Mouse (Mus musculus): ENCODE data around the gene Ift52.

DNA sequence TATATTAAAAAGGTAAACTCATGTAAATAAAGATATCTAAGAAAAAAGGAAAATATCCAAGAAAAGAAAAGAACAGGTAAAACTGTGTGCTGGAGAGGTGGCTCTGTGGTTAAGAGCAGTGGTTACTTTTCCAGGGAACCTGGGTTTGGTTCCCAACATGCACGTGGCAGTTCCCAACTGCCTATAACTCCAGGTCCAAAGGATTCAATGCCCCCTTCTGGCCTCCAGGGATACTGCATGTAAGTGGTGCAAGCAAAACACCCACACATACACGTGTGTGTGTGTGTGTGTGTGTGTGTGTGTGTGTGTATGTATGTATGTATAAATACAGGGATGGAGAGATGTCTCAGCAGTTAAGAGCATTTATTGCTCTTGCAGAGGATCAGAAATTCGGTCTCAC lies 17.4 kb upstream of the Ift52 start:
- TF ChIP-seq POLR2A (IDR thresholded peaks at IDR 0.05; ENCODE audit: insufficient read length, low read depth) (no peak), TCF12 (IDR thresholded peaks at IDR 0.05; ENCODE audit: insufficient read depth, poor library complexity, severe bottlenecking) (no peak), E2F4 (IDR thresholded peaks at IDR 0.05; ENCODE audit: insufficient read depth) (no peak), MAX (IDR thresholded peaks at IDR 0.05; ENCODE audit: low read depth) (no peak), USF1 (IDR thresholded peaks at IDR 0.05; ENCODE audit: low read depth) (no peak), SRF (IDR thresholded peaks at IDR 0.05; ENCODE audit: control insufficient read depth, insufficient read length, low read depth) (no peak), MYOD1 (IDR thresholded peaks at IDR 0.05; ENCODE audit: control insufficient read depth in 1 of 3, insufficient read length in 2 of 3, low read depth in 2 of 3) (no peak)
